Mouse (Mus musculus) urinary bladder, postnatal 10 days (tissue): ENCODE results near the gene Dntt.

Experiments used
- DNase-seq: peaks from one replicate; pipeline ENCODE4 v3.0.0; 2022; ENCODE audit warnings: low spot score

Gene Dntt

DNA sequence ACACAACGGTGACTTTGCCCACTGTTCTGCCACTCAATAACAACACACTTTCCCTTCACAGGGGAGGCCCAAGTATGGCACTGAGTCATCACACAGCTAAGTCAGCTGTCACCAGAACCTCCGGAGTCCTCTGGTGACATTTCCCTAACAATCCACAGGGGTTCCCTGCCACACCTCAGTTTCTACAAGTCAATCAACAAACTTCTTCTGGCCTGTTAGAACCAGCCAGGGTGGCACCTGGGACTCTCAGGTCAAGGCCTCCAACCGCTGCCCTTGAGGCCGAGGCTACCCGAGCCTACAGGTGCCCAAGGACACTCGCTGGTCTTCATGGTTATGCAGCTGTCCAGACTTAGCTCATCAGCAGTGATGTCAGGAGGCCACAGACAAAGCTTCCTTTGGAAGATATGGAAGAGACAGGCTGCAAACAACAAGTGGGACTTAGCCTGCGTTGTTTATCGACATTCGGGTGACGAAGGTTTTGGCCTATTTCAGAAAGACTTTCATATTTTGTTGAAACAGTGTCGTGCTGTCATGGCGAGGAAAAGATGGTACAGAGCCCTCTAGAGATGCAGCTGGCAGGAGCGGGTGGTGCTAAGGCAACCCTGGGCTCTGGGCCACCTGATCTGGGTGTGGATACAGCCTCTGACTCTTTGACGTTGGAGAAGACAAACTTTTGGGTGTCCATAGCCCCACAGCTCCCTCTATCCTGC, 44.8 kb downstream of the Dntt start:
- no peak for DNase-seq

DNA sequence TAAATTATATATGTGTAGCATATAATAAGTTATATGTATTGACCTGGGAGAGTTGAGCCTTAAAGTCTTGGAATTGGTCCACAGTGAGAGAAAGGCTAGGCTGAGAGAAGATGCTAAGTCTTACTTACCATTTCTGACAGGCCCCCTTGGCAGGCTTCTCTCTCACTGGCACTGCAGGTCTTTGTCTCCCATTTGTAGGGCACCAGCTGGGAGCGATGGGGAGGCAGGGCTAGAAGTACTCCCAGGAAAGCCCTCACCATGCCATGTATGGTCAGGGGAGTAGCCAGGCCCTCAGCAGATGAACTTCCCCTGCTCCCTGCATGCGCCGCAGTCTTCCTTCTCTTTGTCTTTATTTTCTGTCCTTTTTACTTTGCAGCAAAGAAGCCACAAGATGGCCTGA, 47.8 kb downstream of the Dntt start, which contains the start of gene Opalin:
Opalin (minus strand) TSS at position 208 of the 400 bp plus-strand sequence.
- DNase-seq = no peak

DNA sequence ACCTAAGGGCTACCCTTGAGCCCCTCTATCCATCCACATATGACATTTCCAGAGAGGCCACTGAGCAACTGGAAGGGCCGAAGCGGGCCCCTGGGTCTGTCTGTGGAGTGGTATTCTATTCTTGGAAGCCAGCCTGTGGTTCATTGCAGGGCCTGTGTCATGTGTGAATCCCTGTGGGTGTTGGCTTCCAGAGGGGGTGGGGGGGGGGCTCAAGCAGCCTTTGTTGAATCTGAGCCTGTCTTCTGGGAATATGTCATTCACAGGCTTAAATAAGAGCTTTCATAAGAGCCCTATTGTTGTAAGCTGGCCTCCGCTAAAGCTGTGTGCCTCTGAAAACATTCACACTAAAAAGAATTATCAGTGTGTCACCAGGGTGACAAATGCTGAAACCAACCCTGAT, 52.5 kb downstream of the Dntt start:
- no peak for DNase-seq

DNA sequence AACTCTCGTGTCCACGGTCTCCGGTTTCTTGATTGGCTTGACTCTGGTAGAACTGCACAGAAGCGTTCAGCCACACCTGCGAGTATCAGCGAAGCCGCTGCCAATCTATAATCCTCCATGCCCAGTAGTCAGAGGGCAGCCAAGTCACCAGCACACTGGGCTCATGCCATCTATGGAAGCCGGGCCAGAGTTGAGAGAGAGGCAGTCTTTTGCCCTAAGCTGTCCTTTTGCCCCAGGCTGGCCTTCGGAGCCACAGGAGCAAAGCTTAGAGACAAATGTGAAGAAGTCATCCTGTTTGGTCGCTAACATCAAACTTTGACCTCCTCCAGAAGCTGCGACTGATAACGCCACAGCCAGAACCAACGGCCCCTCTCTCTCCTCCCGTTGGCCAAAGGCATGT, 54.6 kb downstream of the Dntt start:
- DNase-seq = no peak

DNA sequence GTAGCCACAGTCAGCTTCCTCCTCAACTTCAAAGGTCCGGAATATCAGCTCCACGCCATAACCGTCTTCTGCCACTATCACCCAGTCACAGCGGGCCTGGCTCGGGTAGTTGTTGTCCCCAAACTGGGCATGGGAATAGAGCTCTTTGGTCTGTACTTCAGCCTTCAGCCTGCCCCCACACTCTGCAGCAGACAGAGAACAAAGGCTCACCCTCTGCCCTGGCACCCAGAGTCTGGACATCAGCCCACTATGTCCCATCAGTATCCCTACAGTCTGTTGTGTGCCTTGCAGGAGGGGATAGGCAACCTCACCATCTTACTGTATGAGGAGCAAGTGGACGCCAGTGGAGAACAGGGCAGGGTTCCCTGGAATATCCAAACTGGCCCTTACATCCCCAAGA, 57.2 kb downstream of the Dntt start:
- no peak for DNase-seq

GRCm38 (mm10) chr19:41086700-41087099, 57.6 kb downstream of the Dntt start:
- no peak for DNase-seq

- DNase-seq = no peak
Observed at GRCm38 (mm10) chr19:41087901-41088300, 58.8 kb downstream of the Dntt start.

- no peak for DNase-seq
Observed at GRCm38 (mm10) chr19:41088491-41088890, 59.4 kb downstream of the Dntt start.

GRCm38 (mm10) chr19:41089833-41090232, 60.8 kb downstream of the Dntt start:
- DNase-seq = no peak

DNA sequence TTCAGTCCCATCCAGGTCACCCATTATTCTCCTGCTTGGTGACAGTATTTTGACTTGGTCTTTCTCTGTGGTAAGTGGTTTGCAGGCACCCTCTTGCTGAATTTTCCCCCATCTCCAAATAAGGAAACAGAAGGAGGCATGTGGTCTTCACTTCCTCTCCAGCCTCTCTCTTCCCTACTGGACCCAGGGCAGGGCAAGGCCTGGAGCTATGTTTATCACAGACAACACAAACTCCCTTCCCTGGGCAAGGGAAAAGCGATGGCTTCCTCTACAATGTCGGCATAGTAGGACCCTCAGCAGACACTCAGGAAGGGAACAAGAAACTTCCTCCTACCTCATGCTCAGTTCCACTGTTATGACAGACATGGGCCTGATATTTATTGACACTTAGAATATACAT, 62.8 kb downstream of the Dntt start:
- DNase-seq = no peak

GRCm38 (mm10) chr19:41097038-41097437, 68.0 kb downstream of the Dntt start:
- DNase-seq = no peak

DNA sequence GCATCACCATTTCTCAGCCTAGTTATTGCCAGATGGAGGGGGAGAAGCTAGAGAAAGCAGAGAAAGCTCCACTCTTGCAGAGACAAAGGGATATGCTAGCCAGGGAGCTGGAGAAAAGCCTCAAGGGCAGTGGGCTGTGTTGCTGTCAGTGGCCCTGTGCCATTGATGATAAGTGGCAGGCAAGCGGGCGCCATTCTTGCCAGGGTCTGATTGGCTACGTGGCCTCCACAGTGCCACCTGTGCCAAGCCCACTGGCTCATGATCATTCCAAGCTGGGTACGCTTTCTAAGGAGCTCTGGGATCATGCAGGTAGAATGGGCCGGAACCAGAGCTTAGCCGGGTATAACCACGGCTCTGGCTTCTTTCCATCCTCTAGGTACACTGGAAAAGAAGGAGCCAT, 71.8 kb downstream of the Dntt start:
- no peak for DNase-seq

GRCm38 (mm10) chr19:41101390-41101789, 72.3 kb downstream of the Dntt start:
- DNase-seq = no peak

- DNase-seq = no peak
Observed at GRCm38 (mm10) chr19:41104922-41105321, 75.8 kb downstream of the Dntt start.

- no peak for DNase-seq
Observed at GRCm38 (mm10) chr19:41107530-41107929, 78.5 kb downstream of the Dntt start.

DNA sequence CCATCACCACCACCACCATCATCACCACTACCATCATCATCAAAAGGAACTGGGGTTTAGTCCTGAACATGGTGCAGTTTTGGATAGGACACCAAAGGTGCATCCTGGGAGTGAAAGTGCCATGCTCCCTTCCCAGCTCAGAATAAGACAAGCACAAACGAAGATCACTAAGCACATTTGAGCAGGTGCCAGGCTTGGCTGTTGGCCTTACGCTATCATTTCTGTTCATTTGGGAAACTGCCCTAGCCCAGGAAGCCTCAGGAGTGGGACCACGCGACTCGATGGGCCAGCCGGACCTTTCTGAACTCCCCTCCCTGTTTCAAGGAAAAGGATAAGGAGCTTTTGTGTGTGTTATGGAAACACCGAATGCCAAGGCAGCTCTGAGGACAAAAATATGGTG, 79.6 kb downstream of the Dntt start:
- no peak for DNase-seq
